Mouse (Mus musculus) fat pad, adult 2 months (tissue): ENCODE measurements around the gene Phactr3.

Experiments used
- DNase-seq: peaks from one replicate; pipeline ENCODE4 v3.0.0-alpha.2; 2011; ENCODE audit warnings: low read depth, low spot score; ENCODE audit errors: extremely low read depth

The Phactr3 gene

GRCm38 (mm10) chr2:178135713-178136112 lies 16.9 kb downstream of the Phactr3 start:
- DNase-seq: no peak

- DNase-seq: no peak
Measured at GRCm38 (mm10) chr2:178137518-178137917, 18.7 kb downstream of the Phactr3 start.

- DNase-seq: no peak
Measured at GRCm38 (mm10) chr2:178141489-178141922, 22.7 kb downstream of the Phactr3 start.

GRCm38 (mm10) chr2:178142291-178143023 lies 23.7 kb downstream of the Phactr3 start:
- DNase-seq: no peak

GRCm38 (mm10) chr2:178143024-178143415 lies 24.2 kb downstream of the Phactr3 start:
- no peak for DNase-seq

- no peak for DNase-seq
Measured at GRCm38 (mm10) chr2:178143898-178144297, 25.1 kb downstream of the Phactr3 start.

GRCm38 (mm10) chr2:178149312-178149711 lies 30.5 kb downstream of the Phactr3 start:
- no peak for DNase-seq

GRCm38 (mm10) chr2:178150697-178151096 lies 31.9 kb downstream of the Phactr3 start:
- no peak for DNase-seq

GRCm38 (mm10) chr2:178153601-178154000 lies 34.8 kb downstream of the Phactr3 start:
- DNase-seq: no peak

- DNase-seq: no peak
Measured at GRCm38 (mm10) chr2:178154129-178154528, 35.4 kb downstream of the Phactr3 start.

- DNase-seq: no peak
Measured at GRCm38 (mm10) chr2:178154576-178154975, 35.8 kb downstream of the Phactr3 start.

- DNase-seq: no peak
Measured at GRCm38 (mm10) chr2:178155176-178155916, 36.6 kb downstream of the Phactr3 start.

GRCm38 (mm10) chr2:178155917-178156282 lies 37.1 kb downstream of the Phactr3 start:
- no peak for DNase-seq

- no peak for DNase-seq
Measured at GRCm38 (mm10) chr2:178158936-178159335, 40.2 kb downstream of the Phactr3 start.

GRCm38 (mm10) chr2:178163981-178164380 lies 45.2 kb downstream of the Phactr3 start:
- no peak for DNase-seq

GRCm38 (mm10) chr2:178165943-178166342 lies 47.2 kb downstream of the Phactr3 start:
- no peak for DNase-seq

GRCm38 (mm10) chr2:178169983-178170382 lies 51.2 kb downstream of the Phactr3 start:
- DNase-seq: no peak

GRCm38 (mm10) chr2:178173951-178174350 lies 55.2 kb downstream of the Phactr3 start:
- no peak for DNase-seq

- no peak for DNase-seq
Measured at GRCm38 (mm10) chr2:178175286-178175931, 56.6 kb downstream of the Phactr3 start.

GRCm38 (mm10) chr2:178184251-178184650 lies 65.5 kb downstream of the Phactr3 start:
- no peak for DNase-seq

- DNase-seq: no peak
Measured at GRCm38 (mm10) chr2:178184862-178185261, 66.1 kb downstream of the Phactr3 start.

- DNase-seq: no peak
Measured at GRCm38 (mm10) chr2:178188988-178189387, 70.2 kb downstream of the Phactr3 start.
